Mouse (Mus musculus): ENCODE results near the gene Clic1. TPM values are rescaled to one million over a fixed set of nuclear protein-coding genes. Genes with fewer than 3 reads are reported as not detected.

Gene Clic1
- polyA plus RNA-seq, 1 experiment from 2014 or later = 102 TPM

GRCm38 (mm10) chr17:35077786-35078233, 28.0 kb downstream of the Clic1 start, which contains the start of gene Ly6g6d:
Gene Ly6g6d (minus strand): TSS chr17:35078065.
- Histone ChIP-seq H3K4me1 (replicated peaks) (peaks cover 12% of the 10 kb centered on the region), H3K9ac (peak within 1 kb of the TSS; percentile 44), H3K27me3 (no peaks in the 10 kb centered on the region), H3K4me2 (peak within 1 kb of the TSS; percentile 44), H3K9me3 (no peaks in the 10 kb centered on the region), H3K4me3 (peak within 1 kb of the TSS; percentile 10; the same call in 1 of the 2 replicates), H3K27ac (no peak within 1 kb of the TSS; the same call in 1 of the 2 replicates), H3K36me3 (no peaks in the 10 kb centered on the region)
- WGBS = 14% methylated on average over 14 of the region's 14 CpGs
- no peak for ATAC-seq (ENCODE audit: low FRiP score)

- no peak overlapping the region for H3K9ac ChIP-seq
- 74% methylated on average over 9 of the region's 9 CpGs for WGBS
- H3K36me3 ChIP-seq = no peaks in the 10 kb centered on the region
- ATAC-seq (ENCODE audit: low FRiP score) = no peak
- no peak overlapping the region for H3K4me2 ChIP-seq
- no peak overlapping the region for H3K4me3 ChIP-seq
- no peaks in the 10 kb centered on the region for H3K9me3 ChIP-seq
- peaks cover 12% of the 10 kb centered on the region for H3K4me1 ChIP-seq (replicated peaks)
- no peaks in the 10 kb centered on the region for H3K27me3 ChIP-seq
- H3K27ac ChIP-seq = no peak overlapping the region
These were observed 30.0 kb downstream of the Clic1 start for GRCm38 (mm10) chr17:35079778-35080177.

- Histone ChIP-seq H3K4me2 (no peak overlapping the region), H3K9ac (no peak overlapping the region), H3K27me3 (no peaks in the 10 kb centered on the region), H3K9me3 (no peaks in the 10 kb centered on the region), H3K36me3 (no peaks in the 10 kb centered on the region), H3K4me1 (replicated peaks) (peaks cover 12% of the 10 kb centered on the region), H3K27ac (no peak overlapping the region), H3K4me3 (no peak overlapping the region)
- no peak for ATAC-seq (ENCODE audit: low FRiP score)
- 71% methylated on average over 6 of the region's 6 CpGs for WGBS
These were observed 30.5 kb downstream of the Clic1 start for GRCm38 (mm10) chr17:35080248-35080647.

- ATAC-seq (ENCODE audit: low FRiP score) = no peak
- Histone ChIP-seq H3K4me3 (no peak overlapping the region), H3K27ac (no peak overlapping the region), H3K27me3 (no peaks in the 10 kb centered on the region), H3K36me3 (no peaks in the 10 kb centered on the region), H3K9me3 (no peaks in the 10 kb centered on the region), H3K9ac (no peak overlapping the region), H3K4me2 (no peak overlapping the region), H3K4me1 (replicated peaks) (peaks cover 12% of the 10 kb centered on the region)
- 54% methylated on average over 4 of the region's 4 CpGs for WGBS
These were observed 30.9 kb downstream of the Clic1 start for GRCm38 (mm10) chr17:35080710-35081109.

- Histone ChIP-seq H3K27me3 (no peaks in the 10 kb centered on the region), H3K36me3 (no peaks in the 10 kb centered on the region), H3K4me3 (no peak overlapping the region), H3K9me3 (no peaks in the 10 kb centered on the region), H3K4me2 (no peak overlapping the region), H3K4me1 (replicated peaks) (peaks cover under 1% of the 10 kb centered on the region), H3K9ac (no peak overlapping the region), H3K27ac (no peak overlapping the region)
- 85% methylated on average over 16 of the region's 16 CpGs for WGBS
- no peak for ATAC-seq (ENCODE audit: low FRiP score)
These were observed 33.2 kb downstream of the Clic1 start for GRCm38 (mm10) chr17:35082841-35083576.

GRCm38 (mm10) chr17:35083929-35084497, 34.2 kb downstream of the Clic1 start:
- Histone ChIP-seq H3K27ac (no peak overlapping the region), H3K36me3 (no peaks in the 10 kb centered on the region), H3K9me3 (no peaks in the 10 kb centered on the region), H3K4me1 (replicated peaks) (no peaks in the 10 kb centered on the region), H3K4me3 (no peak overlapping the region), H3K4me2 (no peak overlapping the region), H3K27me3 (no peaks in the 10 kb centered on the region), H3K9ac (no peak overlapping the region)
- no peak for ATAC-seq (ENCODE audit: low FRiP score)
- WGBS = 86% methylated on average over 3 of the region's 3 CpGs

GRCm38 (mm10) chr17:35085208-35085865, 35.6 kb downstream of the Clic1 start, which contains the start of gene Ly6g6f:
Gene Ly6g6f (minus strand): TSS chr17:35085610.
- Histone ChIP-seq H3K4me2 (no peak within 1 kb of the TSS), H3K36me3 (no peaks in the 10 kb centered on the region), H3K9ac (no peak within 1 kb of the TSS), H3K27ac (no peak within 1 kb of the TSS), H3K9me3 (no peaks in the 10 kb centered on the region), H3K4me1 (replicated peaks) (peaks cover 7% of the 10 kb centered on the region), H3K27me3 (no peaks in the 10 kb centered on the region), H3K4me3 (no peak within 1 kb of the TSS)
- ATAC-seq (ENCODE audit: low FRiP score) = no peak
- 84% methylated on average over 7 of the region's 7 CpGs for WGBS

- Histone ChIP-seq H3K36me3 (peaks cover 22% of the 10 kb centered on the region), H3K4me1 (replicated peaks) (peaks cover 15% of the 10 kb centered on the region), H3K9ac (no peak overlapping the region), H3K27me3 (no peaks in the 10 kb centered on the region), H3K4me3 (no peak overlapping the region), H3K9me3 (no peaks in the 10 kb centered on the region), H3K4me2 (no peak overlapping the region), H3K27ac (no peak overlapping the region)
- WGBS = 64% methylated on average over 2 of the region's 2 CpGs
- no peak for ATAC-seq (ENCODE audit: low FRiP score)
These were observed 38.4 kb downstream of the Clic1 start for GRCm38 (mm10) chr17:35088151-35088550.

GRCm38 (mm10) chr17:35088825-35089644, 39.3 kb downstream of the Clic1 start, which contains the start of gene Abhd16a:
Gene Abhd16a (plus strand): TSS chr17:35089263.
- Histone ChIP-seq H3K27ac (peak within 1 kb of the TSS; percentile 98), H3K27me3 (no peaks in the 10 kb centered on the region), H3K4me2 (peak within 1 kb of the TSS; percentile 68), H3K9me3 (no peaks in the 10 kb centered on the region), H3K4me1 (replicated peaks) (peaks cover 15% of the 10 kb centered on the region), H3K4me3 (peak within 1 kb of the TSS; percentile 60), H3K9ac (peak within 1 kb of the TSS; percentile 90), H3K36me3 (peaks cover 30% of the 10 kb centered on the region)
- 3% methylated on average over 60 of the region's 67 CpGs for WGBS
- ATAC-seq (ENCODE audit: low FRiP score) = peak; percentile 98

GRCm38 (mm10) chr17:35090166-35090932, 40.6 kb downstream of the Clic1 start:
- no peak for ATAC-seq (ENCODE audit: low FRiP score)
- no peaks in the 10 kb centered on the region for H3K27me3 ChIP-seq
- H3K4me1 ChIP-seq (replicated peaks) = peaks cover 15% of the 10 kb centered on the region
- H3K4me2 ChIP-seq = peak overlapping the region; percentile 68
- 55% methylated on average over 8 of the region's 8 CpGs for WGBS
- peak overlapping the region; percentile 98 for H3K27ac ChIP-seq
- H3K9ac ChIP-seq = peak overlapping the region; percentile 90
- no peaks in the 10 kb centered on the region for H3K9me3 ChIP-seq
- peak overlapping the region; percentile 60 for H3K4me3 ChIP-seq
- peaks cover 43% of the 10 kb centered on the region for H3K36me3 ChIP-seq

GRCm38 (mm10) chr17:35092403-35093198, 42.8 kb downstream of the Clic1 start:
- H3K4me1 ChIP-seq (replicated peaks) = peaks cover 15% of the 10 kb centered on the region
- no peaks in the 10 kb centered on the region for H3K9me3 ChIP-seq
- no peak for ATAC-seq (ENCODE audit: low FRiP score)
- 92% methylated on average over 14 of the region's 14 CpGs for WGBS
- peaks cover 65% of the 10 kb centered on the region for H3K36me3 ChIP-seq
- no peak overlapping the region for H3K27ac ChIP-seq
- no peak overlapping the region for H3K4me3 ChIP-seq
- H3K4me2 ChIP-seq = no peak overlapping the region
- no peak overlapping the region for H3K9ac ChIP-seq
- H3K27me3 ChIP-seq = no peaks in the 10 kb centered on the region
